Mouse (Mus musculus) thymus, postnatal 0 days (tissue): Measurements from ENCODE around the gene Fgf18. TPM values are rescaled to one million over a fixed set of nuclear protein-coding genes. Genes with fewer than 3 reads are reported as not detected.

Source experiments
- DNase-seq: peaks from one replicate; pipeline ENCODE4 v3.0.0-alpha.2; 2015; ENCODE audit warnings: low spot score
- polyA plus RNA-seq: library from polyadenylated mRNA; unstranded; fragments of >200 nt; fragmentation: Nextera tagmentation; extraction: Ambion mirVana; gene quantifications from 2 replicates; pipeline ENCODE4 v1.2.1, GENCODE M21; 2015

The Fgf18 gene
- polyA plus RNA-seq, 1 experiment from 2014 or later: 0.29 TPM

GRCm38 (mm10) chr11:33074541-33074940 is 72.7 kb downstream of the Fgf18 start:
- no peak for DNase-seq

DNA sequence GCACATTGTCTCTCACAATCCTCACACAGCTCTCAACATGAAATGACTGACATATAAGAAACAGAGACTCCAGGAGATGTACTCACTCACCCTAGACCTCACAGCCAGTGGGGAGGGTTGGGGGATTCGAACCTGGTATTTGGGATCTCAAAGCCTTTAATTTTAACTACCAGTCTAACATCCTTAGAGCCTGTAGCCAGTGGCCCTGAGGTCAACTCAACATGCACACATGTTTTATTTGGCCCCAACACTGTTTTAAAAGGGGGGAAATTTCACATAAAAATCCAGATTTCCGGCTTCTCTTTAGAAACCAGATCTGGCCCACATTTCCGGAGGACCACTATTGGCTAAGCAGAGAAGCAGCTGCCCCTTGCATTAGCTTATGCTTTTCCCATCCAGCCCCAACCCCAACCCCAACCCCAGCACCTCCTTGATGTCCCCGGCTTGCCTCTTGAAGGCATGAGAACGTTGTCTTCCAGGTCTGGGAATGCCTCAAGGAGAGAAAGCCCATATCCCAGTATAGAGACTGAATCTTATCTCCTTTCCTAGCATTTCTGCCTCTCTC is 75.8 kb downstream of the Fgf18 start:
- no peak for DNase-seq

GRCm38 (mm10) chr11:33070520-33070919 is 76.7 kb downstream of the Fgf18 start:
- DNase-seq: no peak

Other genes with a start within 250 kb of the Fgf18 start
- 905 and 1,035 TPM in 2 replicates for gene Npm1, start 15.8 kb upstream of the Fgf18 start, polyA plus RNA-seq
- not detected in 2 replicates for gene Tlx3, start 56.2 kb upstream of the Fgf18 start, polyA plus RNA-seq
- not detected in 2 replicates for gene Gm12117, start 129.3 kb upstream of the Fgf18 start, polyA plus RNA-seq